Mouse (Mus musculus) thymus, postnatal 25 days (tissue): ENCODE results near the gene Dbx1.

Experiments used
- DNase-seq: peaks from one replicate; pipeline ENCODE4 v3.0.0; 2022

Dbx1 gene

DNA sequence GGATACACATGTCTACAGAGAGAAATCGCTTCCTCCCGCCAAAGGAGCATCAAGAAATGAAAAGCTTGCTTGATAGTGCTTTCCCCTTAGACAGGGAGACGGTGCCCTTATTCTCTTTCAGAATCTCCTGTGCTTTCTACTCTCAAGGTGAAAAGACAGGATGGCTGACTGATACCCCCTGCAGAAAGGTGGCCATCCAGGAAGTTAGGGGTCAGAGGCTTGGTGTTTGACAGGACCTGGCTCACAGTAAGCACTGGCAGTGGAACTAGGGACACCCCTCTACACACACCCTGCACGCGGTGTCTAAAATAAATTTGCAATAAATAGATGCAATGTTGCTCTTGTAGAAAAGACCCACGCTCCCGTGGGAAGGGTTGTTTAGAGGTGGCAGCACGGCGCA is 4.8 kb downstream of the Dbx1 start:
- DNase-seq, result no peak

DNA sequence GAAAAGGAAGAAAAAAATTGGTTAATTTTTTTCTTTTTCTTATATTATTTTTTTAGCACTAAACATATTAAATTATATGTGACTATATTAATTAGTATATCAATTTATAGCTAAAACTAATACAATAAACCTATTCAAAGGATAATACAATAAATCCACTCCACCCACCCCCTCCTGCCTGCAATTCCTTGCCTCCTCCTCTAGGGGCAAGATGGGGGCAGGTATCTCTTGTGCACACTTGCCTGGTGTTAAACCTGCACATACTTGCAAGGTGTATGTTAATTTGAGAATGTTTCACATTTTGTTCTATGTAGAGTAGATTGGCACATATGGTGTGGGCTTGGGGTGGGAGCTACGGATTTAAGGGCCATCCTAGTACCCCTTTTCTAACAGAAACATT is 16.5 kb downstream of the Dbx1 start:
- DNase-seq, result no peak

DNA sequence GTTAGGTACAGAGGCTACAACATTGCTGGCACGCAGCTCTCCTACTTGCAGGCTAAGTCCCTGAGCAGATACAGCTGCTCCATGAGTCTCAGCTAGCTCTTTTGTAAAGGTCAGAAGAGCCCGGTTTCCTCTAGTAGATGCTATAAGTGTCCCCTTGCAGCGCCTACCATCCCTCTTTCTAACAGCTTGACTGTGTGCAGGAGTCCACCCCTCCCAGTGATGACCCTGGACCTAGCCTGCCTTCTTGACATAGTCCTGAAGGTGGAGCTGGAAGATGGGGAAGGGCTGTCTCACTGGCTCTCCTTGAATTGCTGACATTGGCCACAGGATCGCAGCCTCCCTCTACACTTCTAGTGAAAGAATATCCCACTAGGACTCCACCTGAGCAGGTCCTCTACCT is 19.6 kb downstream of the Dbx1 start:
- no peak for DNase-seq

DNA sequence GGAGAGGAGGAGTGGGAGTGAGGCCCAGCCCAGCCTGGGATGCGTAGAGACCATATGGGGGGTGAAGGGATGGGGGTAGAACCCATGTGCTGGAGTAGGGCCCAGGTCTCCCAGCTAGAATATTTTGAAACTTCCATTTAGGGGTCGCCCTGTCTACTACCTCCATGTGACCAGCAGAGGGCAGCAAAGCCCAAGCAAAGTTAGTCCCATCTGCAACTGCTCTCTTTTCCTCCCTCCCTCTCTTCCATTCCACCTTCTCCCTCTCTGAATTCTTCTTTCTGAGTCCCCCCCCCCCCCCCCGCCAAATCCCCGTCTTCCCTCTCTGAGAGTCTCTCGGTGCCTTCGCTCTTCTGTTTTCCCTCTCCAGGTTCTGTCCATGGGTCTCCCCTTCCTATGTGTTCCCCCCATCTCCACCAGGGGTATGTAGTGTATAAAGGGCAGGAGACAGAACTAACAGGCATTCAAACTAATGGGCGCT is 20.4 kb downstream of the Dbx1 start:
- peak; percentile 65 for DNase-seq

DNA sequence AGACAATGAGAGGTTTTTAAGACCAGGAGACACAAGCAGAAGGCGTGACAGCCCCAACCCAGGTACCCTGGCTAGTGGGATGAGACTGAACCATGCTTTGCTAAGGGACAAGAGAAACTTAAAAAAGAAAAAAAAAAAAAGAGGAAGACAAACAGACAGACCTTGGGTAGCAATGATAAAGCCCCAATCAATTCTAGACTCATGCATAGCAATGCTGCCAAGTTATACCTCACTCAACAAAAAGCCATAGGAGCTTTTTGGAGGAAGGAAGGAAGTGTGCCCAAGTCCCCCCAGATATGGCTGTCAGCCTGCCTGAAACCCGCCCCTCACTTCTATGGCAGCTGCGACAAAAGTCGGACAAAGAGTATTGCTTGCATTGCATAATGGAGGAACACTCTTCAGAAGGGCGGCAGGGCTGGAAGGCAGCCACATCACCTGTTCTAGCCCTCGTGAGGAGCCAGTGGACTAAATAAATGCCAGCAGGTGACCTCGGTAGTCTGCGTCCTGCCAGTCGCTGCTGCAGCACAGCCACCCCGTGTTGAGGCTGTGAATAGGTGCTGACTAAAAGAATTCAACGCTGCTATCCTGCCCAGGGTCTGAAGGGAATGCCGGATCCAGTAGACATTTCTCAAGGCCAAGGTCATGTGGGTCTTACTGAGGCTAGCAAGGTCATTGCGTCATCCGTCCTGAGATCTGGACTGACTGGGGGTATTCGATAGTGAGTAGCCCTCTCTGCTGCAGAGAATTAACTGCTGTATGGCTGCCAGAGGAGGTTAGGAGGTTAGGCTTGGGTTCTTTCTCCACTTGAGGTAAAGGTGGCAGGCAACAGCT is 31.5 kb downstream of the Dbx1 start:
- DNase-seq, result no peak

DNA sequence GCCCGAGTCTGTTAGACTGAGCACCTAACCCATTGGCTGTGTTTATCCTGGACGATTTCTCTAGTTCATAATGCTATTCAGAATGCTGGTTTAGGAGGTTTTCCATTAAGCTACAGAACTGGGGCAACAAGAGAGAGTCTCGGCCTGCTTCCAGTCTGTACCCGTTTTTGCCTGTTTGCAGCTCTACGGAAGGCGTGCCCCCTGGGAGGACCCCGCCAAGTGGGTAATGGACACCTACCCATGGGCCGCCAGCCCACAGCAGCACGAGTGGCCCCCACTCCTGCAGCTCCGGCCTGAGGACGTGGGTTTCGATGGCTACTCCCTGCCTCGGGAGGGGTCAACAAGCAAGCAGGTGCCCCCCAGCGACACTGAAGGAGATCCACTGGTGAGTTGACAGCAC is 32.4 kb downstream of the Dbx1 start:
- no peak for DNase-seq

DNA sequence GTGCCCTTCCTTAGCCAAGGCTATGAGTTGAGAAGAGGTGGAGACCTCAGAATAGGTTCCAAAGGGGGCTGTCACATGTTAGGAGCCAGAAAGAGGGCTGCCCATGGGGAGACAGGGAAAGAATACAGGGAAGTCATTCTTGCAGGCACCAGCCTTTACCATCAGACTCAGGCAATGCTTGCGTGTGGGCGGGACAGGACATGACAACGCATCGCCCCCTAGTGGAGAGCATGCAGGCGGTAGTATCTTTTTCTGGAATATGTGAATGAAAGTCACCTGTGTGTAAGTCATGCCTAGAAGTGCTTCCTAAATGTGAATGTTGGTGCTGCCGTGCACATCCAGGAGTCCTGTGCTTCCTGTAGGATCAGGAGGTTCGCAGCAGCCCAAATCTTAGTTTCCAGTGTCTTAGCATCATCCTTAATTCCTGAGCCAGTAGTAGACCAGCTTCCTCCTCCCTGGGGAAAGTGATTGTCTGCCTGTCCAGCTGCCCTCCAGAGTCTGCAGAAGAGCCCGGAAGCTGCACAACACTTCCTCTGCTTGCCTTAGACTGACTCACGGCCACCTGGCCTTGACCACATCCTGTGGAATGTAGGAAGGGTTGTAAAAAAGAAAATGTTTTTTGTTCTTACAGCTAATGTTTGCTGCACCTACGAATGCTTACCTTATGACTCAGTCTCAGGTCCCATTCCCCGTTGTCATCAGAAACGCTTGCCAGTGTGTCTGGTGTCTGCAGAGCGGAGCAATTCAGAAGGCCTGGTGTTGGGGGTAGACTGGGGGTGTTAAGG is 35.3 kb downstream of the Dbx1 start:
- DNase-seq, result peak; percentile 84

DNA sequence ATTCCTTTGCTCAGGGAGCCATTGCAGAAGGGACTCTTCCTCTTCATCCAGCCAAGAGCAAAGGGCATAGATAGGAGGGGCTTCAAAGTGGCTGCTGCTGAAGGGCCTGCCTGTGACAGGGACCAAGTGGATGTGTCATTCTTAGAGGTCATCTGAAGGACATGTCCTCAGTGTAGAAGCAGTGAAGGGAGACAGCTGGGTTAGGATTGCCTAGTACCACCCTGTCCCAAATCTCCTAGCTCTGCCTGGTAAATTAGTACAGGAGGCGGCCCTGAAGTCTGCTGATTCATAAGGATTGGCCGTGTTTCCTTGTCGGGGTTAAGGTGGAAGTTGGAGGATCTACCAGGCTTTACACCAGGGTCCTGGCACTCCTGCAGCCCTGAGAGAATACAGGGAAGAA is 36.7 kb downstream of the Dbx1 start:
- DNase-seq, result no peak

DNA sequence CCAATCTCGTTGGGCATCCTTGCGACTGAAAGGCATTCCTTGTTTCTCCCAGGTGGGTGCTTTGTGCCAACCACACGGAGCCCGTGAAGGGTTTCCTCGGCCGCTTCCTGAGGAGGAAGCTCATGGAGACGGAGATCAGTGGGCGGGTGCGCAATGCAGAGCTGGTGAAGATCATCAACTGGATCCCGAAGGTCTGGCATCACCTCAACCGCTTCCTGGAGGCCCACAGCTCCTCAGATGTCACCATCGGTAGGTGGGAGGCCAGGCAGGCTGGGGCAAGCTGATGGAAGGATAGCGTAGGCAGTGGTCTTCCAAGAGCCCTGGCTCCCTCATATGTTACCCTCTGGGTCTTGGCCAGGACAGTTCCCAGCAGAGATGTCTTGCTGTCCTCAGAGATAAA is 38.4 kb downstream of the Dbx1 start:
- DNase-seq, result no peak

DNA sequence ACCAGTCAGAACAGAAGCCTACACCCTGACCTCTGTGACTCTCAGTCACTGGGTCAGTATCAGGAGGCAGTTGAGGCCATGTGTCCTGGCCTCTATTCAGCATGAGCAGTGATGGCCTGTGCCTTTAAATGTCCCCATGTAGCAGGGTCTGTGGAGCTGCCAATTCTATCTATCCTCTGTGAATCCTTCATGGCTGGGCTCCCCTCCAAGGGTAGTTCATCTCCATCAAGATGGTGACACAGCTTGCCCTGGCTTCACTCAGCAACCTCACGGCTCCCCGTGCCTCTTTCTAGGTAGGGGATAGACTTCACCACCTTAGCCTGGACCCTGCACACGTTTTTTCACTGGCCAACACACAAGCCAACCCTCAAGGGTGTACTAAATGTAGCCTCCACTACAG is 38.9 kb downstream of the Dbx1 start:
- no peak for DNase-seq

DNA sequence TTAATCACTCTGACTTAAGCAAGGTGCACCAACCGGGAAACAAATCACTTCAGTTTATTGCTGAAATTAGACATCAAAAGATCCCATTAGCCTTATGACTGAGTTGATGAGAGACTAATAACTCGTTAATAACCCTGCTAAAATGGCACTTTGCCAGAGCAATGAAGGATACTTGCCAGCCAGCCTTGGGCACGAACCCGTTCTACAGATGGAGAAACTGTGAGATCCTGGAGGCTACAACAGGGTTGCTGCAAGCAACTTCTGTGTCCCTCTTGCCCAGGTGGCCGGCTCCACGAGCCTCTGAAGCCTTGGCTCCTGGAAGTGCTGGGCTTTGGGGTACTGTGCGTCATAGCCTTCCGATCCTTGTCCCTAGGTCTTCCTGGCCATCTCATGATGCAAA is 47.0 kb downstream of the Dbx1 start:
- no peak for DNase-seq

DNA sequence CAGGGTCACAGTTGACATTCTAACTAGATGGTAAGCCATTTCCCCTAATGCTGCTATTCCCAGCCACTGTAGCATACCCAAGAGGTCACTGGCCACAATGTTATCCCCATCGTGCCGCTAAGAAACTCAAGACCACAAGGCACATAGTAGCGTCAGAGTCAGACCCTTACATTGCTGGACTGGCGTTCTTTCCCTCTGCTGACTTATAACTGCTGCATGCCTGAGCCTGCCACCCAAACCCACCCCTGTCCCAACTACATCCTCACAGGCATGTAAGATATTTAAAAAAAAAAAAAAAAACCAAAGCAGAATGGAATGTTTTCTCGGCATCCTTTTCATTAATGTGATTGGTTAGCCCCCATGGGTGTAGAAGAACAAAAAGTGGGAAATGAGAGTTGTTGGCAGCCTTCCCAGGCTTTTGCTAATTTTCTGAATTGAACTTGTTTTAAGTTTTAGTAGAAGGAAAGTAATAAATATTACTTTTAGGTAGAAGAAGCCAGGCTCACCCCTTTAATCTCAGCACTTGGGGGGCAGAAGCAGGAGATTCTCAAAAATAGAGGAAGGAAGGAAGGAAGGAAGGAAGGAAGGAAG is 50.0 kb downstream of the Dbx1 start:
- no peak for DNase-seq

DNA sequence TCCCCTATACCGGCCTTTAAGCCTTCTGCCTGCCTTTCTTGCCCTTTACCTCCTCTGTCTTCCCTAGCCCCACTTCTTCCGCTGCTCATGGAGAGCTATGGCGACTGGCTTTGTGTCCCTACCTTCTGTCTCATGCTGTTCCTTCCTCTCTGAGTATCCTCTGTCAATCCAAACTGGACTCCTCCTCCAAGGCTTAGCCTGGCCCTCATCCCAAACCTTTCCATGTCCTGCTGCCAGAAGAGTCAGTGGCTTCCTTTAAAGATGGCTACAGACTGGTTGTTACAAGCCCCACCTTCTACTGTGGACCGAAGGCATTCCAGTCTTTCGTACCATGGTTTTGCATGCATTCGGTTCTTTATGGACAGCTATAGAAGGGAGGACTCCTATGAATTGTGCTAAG is 53.5 kb downstream of the Dbx1 start:
- no peak for DNase-seq

DNA sequence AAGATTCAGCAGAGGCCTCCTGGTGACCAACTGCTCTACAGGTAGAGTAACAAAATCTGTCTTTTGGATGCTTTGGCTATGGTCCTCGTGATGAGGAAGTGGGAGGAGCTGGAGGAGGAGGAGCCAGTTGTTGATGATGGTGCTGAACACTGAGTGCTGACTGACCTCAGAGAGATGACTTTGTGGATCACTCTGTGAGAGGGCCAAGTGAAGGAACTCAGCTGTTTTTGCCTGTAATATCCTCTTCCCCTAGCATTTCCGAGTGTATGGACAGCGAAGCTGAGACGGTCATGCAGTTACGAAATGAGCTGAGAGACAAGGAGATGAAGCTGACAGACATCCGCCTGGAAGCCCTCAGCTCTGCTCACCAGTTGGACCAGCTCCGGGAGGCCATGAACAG is 54.1 kb downstream of the Dbx1 start:
- DNase-seq, result no peak

DNA sequence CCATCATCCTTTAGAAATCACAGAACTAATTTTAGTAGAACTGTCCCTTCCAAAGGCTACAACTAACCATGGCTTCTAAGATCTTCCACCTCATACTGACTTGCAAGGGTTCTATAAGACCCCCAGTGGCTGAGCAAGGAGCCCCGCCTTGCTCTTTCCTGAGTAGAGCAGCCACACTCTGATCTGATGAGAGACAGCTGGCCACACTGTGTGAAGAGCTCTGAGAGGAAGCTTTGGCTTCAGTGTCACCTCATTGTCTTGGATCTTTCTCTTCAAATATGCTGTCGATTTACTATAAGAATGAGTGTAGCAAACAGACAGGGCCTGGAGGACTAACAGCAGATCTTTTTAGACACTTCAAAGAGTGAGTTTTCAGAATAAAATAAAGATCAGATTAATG is 54.7 kb downstream of the Dbx1 start:
- DNase-seq, result no peak
